19 mouse cellular contexts compared by ENCODE assay signal in genomic region chr2:102896154-102896553, GRCm38 (mm10). TPM values are rescaled to one million over a fixed set of nuclear protein-coding genes. Genes with fewer than 3 reads are reported as not detected.
DNase-seq lines count a peak whose midpoint lies in the region; ATAC-seq and TF ChIP-seq lines count a peak whose summit lies in the region.
"Had no signal": no experiment of that assay in that cellular context is flagged by ENCODE, and none has a peak within 500 bp of the region (broad histone marks: within the 10 kb centered on the region; RNA-seq: fewer than 3 reads in every experiment).

No protein-coding gene starts in this region.

- no peak overlapping the region for H3K27ac ChIP-seq in thymus, adult 2 months (ENCODE audit: control insufficient read depth, insufficient read depth, low read length)
- H3K27ac ChIP-seq: embryonic facial prominence, embryonic 13.5 days; forebrain, embryonic 13.5 days; heart, embryonic 13.5 days; hindbrain, embryonic 12.5 days; hindbrain, postnatal 0 days had no signal

- H3ac ChIP-seq in myocyte (ENCODE audit: control insufficient read depth, insufficient read length), result no peak overlapping the region

- ATAC-seq in granulocyte monocyte progenitor cell, adult 5-6 weeks (replicated peaks; ENCODE audit: poor library complexity, severe bottlenecking), result no peak
- ATAC-seq: forebrain, embryonic 13.5 days; forebrain, postnatal 0 days; hindbrain, postnatal 0 days had no signal

- H3K4me2 ChIP-seq in myocyte (ENCODE audit: low read depth), result peak overlapping the region; percentile 66
- H3K4me2 ChIP-seq: embryonic facial prominence, embryonic 13.5 days; forebrain, embryonic 13.5 days; heart, embryonic 13.5 days; hindbrain, embryonic 12.5 days had no signal

- no peaks in the 10 kb centered on the region for H3K27me3 ChIP-seq in thymus, adult 2 months (ENCODE audit: control insufficient read depth, insufficient read depth, low read length)
- no peaks in the 10 kb centered on the region for H3K27me3 ChIP-seq in myocyte (ENCODE audit: control insufficient read depth, insufficient read depth, insufficient read length)
- H3K27me3 ChIP-seq: embryonic facial prominence, embryonic 13.5 days; heart, embryonic 13.5 days had no signal

- H3K4me1 ChIP-seq in thymus, adult 2 months (replicated peaks; ENCODE audit: control insufficient read depth, insufficient read depth, low read length), result peaks cover 22% of the 10 kb centered on the region

- TF ChIP-seq POLR2A in thymus, adult 2 months (IDR thresholded peaks at IDR 0.05; ENCODE audit: control insufficient read depth, extremely low read depth, insufficient read depth, low read length, poor library complexity), result no peak
- TF ChIP-seq POLR2A in myocyte (IDR thresholded peaks at IDR 0.05; ENCODE audit: insufficient read length, low read depth), result no peak

- peaks cover 100% of the 10 kb centered on the region for H3K79me2 ChIP-seq in myocyte (ENCODE audit: control insufficient read depth, insufficient read depth)

- no peaks in the 10 kb centered on the region for H3K36me3 ChIP-seq in thymus, adult 2 months (ENCODE audit: control insufficient read depth, insufficient read depth, low read length)
- peaks cover 14% of the 10 kb centered on the region for H3K36me3 ChIP-seq in myocyte (ENCODE audit: control insufficient read depth, insufficient read depth)
- H3K36me3 ChIP-seq: embryonic facial prominence, embryonic 13.5 days; heart, embryonic 13.5 days; hindbrain, embryonic 12.5 days had no signal

- H3K4me3 ChIP-seq in thymus, adult 2 months (ENCODE audit: control insufficient read depth, insufficient read depth, low read length), result no peak overlapping the region
- H3K4me3 ChIP-seq in myocyte, result no peak overlapping the region
- H3K4me3 ChIP-seq: embryonic facial prominence, embryonic 13.5 days; forebrain, embryonic 13.5 days; heart, embryonic 13.5 days; hindbrain, embryonic 12.5 days had no signal

- no peak for TF ChIP-seq CTCF in thymus, adult 2 months (IDR thresholded peaks at IDR 0.05; ENCODE audit: borderline replicate concordance, control insufficient read depth, extremely low read depth, insufficient read depth, low read length, poor library complexity)

- WGBS in thymus, adult 2 months, result 33% methylated on average over 8 of the region's 8 CpGs

- DNase-seq in thymus, postnatal 10 days (ENCODE audit: low spot score in 2 of 2), result peak; percentile 38 to 43
- DNase-seq in thymus, adult 2 months, result no peak
- DNase-seq in thymus, postnatal 36 days, result peak; percentile 27 to 35
- no peak for DNase-seq in kidney, postnatal 36 days
- DNase-seq: adrenal gland, adult 8-10 months; adrenal gland, postnatal 36 days; cerebellum, adult 11 months; cerebellum, adult 9-10 months; cerebellum, postnatal 36 days; forebrain, postnatal 0 days; gastrocnemius, postnatal 14 days; heart, postnatal 4 days had no signal

TF ChIP-seq in myocyte, 11 proteins besides CTCF, POLR2A, EP300 and RAD21:
- TF ChIP-seq MAX (IDR thresholded peaks at IDR 0.05; ENCODE audit: low read depth) (no peak), POLR2AphosphoS2 (IDR thresholded peaks at IDR 0.05; ENCODE audit: insufficient read length, low read depth) (no peak), MYOG (IDR thresholded peaks at IDR 0.05; ENCODE audit: control insufficient read depth in 1 of 3, insufficient read depth in 1 of 3, insufficient read length in 2 of 3, low read depth in 2 of 3) (no peak), MYOD1 (IDR thresholded peaks at IDR 0.05; ENCODE audit: control insufficient read depth in 1 of 3, insufficient read length in 2 of 3, low read depth in 2 of 3) (no peak), USF1 (IDR thresholded peaks at IDR 0.05; ENCODE audit: low read depth) (no peak), SRF (IDR thresholded peaks at IDR 0.05; ENCODE audit: control insufficient read depth, insufficient read length, low read depth) (no peak), REST (IDR thresholded peaks at IDR 0.05; ENCODE audit: insufficient read depth, insufficient read length) (no peak), CEBPB (IDR thresholded peaks at IDR 0.05; ENCODE audit: insufficient read depth, poor library complexity, severe bottlenecking) (no peak), E2F4 (IDR thresholded peaks at IDR 0.05; ENCODE audit: insufficient read depth) (no peak), TCF3 (IDR thresholded peaks at IDR 0.05; ENCODE audit: insufficient read length, low read depth) (no peak), TCF12 (IDR thresholded peaks at IDR 0.05; ENCODE audit: insufficient read depth, poor library complexity, severe bottlenecking) (no peak)

RNA-seq across cellular contexts. Expression of gene Cd44, which starts 5.3 kb away (rescaled TPM):
- 17.8 and 19.3 TPM in 2 replicates for polyA plus RNA-seq in thymus, adult 2 months (2012; rRNA removed)
- polyA plus RNA-seq in myocyte (2012; fragmentation: generic; extraction: Trizol), result 77.1 TPM
- 119 and 145 TPM in 2 replicates for total RNA-seq in granulocyte monocyte progenitor cell, adult 5-6 weeks (2014; fragmentation: Nextera tagmentation)
- total RNA-seq in granulocyte monocyte progenitor cell, adult 5-6 weeks (2017), result 130 and 135 TPM in 2 replicates

Comparison
In these comparisons a context has a peak if more than half of its experiments do, and no peak if none do; other contexts are left out.
1. DNase-seq: peak in thymus, postnatal 10 days (2 of 2) and thymus, postnatal 36 days (2 of 2); none in thymus, adult 2 months (single experiment) and kidney, postnatal 36 days (0 of 2).